Mouse (Mus musculus): ENCODE measurements around the gene Msantd3. TPM values are rescaled to one million over a fixed set of nuclear protein-coding genes. Genes with fewer than 3 reads are reported as not detected.

Msantd3 gene
- polyA plus RNA-seq (2014; fragmentation: Nextera tagmentation; extraction: Ambion mirVana) = 39.5 and 43.3 TPM in 2 replicates

DNA sequence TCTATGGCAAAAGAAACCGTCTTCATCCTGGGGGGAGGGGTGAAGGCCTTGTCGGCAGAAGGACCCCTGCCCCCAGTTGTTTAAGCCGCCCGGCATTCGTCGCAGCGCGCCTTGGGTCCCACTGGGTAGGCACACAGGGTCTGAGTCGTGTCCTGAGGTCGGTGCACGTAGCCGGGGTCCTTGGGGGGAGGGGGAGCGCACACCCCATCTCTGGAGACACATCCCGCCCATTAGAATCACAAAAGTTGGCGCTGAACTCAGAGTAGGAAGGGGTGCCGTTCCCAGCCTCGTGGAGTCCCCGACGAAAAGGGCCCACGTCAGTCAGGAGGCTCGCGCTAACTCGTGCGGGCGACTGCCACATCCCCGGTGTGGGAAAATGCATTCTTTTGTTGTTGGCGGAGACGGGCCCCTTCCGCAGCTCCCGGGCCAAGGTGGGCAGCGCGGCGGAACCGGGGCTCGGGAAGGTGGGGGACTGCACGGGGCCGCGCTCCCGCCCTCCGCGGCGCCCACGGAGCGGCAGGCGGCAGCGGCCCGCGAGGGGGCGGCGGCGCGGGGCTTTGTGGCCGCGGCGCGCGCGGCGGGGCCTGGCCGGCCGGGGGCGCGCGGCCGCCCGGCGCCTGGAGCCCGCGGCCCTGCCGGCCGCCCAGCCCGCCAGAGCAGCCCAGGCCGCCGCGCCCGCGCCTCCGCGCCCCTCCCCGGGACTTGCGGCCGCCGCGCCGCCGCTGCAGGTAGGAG is at the start of gene Msantd3:
Gene Msantd3 (plus strand): TSS at position 95 of the 735 bp plus-strand sequence.
- 0% methylated on average over 46 of the region's 86 CpGs for WGBS
- Histone ChIP-seq H3K4me3 (ENCODE audit: low read depth, low read length) (peak within 1 kb of the TSS; percentile 74), H3K27me3 (ENCODE audit: control insufficient read depth, insufficient read depth, low read length) (no peaks in the 10 kb centered on the region), H3K4me1 (ENCODE audit: control insufficient read depth, insufficient read depth, low read length) (peaks cover 4% of the 10 kb centered on the region; the same call in 1 of the 2 replicates), H3K27ac (replicated peaks; ENCODE audit: low read depth, low read length) (peak within 1 kb of the TSS; percentile 77), H3K36me3 (ENCODE audit: control insufficient read depth, insufficient read depth, low read length) (no peaks in the 10 kb centered on the region), H3K9ac (ENCODE audit: low read length) (peak within 1 kb of the TSS; percentile 97), H3K9me3 (ENCODE audit: control insufficient read depth, low read length) (no peaks in the 10 kb centered on the region), H3K4me2 (ENCODE audit: low read depth, severe bottlenecking) (peak within 1 kb of the TSS; percentile 80)
- ATAC-seq (ENCODE audit: insufficient number of reproducible peaks, low FRiP score, low TSS enrichment, low read depth) (peak; percentile 70), DNase-seq (ENCODE audit: low spot score) (peak; percentile 82)

DNA sequence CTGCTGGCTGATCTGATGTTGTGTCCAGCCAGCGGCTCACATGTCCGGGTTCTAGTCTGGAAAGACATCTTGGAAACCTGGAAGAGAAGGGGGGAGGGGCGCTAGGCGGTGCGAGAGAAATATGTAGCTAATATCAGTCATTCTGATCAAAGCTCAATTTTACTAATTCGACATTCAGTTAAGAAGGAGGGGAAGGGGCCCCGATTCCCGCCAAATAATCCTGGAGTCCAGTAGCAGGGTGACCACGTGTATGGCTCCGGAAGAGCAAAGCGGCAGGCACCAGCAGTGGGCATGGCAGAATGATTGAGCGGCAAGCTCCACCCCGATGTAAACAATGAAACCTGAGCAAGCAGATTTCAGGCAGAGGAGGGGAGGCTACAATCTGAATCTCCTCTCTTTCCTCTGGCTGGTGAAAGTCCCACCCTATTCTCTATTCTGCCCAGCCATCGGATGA is 48.4 kb upstream of the Msantd3 start:
- no peaks in the 10 kb centered on the region for H3K4me1 ChIP-seq (ENCODE audit: control insufficient read depth, insufficient read depth, low read length)
- H3K4me2 ChIP-seq (ENCODE audit: low read depth, severe bottlenecking) = peak overlapping the region; percentile 31; the same call in 1 of the 2 replicates
- ATAC-seq (ENCODE audit: insufficient number of reproducible peaks, low FRiP score, low TSS enrichment, low read depth) (no peak), DNase-seq (ENCODE audit: low spot score) (peak; percentile 67)
- WGBS = 12% methylated on average over 14 of the region's 14 CpGs
- no peaks in the 10 kb centered on the region for H3K9me3 ChIP-seq (ENCODE audit: control insufficient read depth, low read length)
- H3K36me3 ChIP-seq (ENCODE audit: control insufficient read depth, insufficient read depth, low read length) = no peaks in the 10 kb centered on the region
- H3K4me3 ChIP-seq (ENCODE audit: low read depth, low read length) = peak overlapping the region; percentile 16; the same call in 1 of the 2 replicates
- H3K27me3 ChIP-seq (ENCODE audit: control insufficient read depth, insufficient read depth, low read length) = no peaks in the 10 kb centered on the region
- H3K9ac ChIP-seq (ENCODE audit: low read length) = no peak overlapping the region; the same call in 1 of the 2 replicates
- no peak overlapping the region for H3K27ac ChIP-seq (replicated peaks; ENCODE audit: low read depth, low read length)

DNA sequence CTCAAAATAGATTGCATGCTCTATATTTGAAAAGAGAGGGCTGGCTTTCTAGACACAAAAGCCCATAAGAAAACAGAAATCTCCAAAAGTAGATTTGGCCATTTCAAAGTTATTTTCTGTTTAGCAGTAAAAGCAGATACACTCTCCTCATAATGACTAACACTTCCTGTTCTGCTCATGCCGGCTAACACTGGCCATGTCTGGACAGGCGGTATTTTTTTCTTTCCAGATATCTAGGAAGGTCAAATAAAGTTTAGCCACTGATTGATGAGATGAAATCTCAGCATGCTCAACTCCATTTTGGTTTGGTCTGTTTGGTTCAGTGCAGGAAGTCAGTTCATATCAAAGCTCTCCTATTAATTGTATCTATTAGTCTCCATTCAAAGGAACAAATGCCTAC is 47.2 kb upstream of the Msantd3 start:
- 73% methylated on average over 2 of the region's 2 CpGs for WGBS
- ATAC-seq (ENCODE audit: insufficient number of reproducible peaks, low FRiP score, low TSS enrichment, low read depth) (no peak), DNase-seq (ENCODE audit: low spot score) (no peak)
- Histone ChIP-seq H3K4me2 (ENCODE audit: low read depth, severe bottlenecking) (no peak overlapping the region), H3K9me3 (ENCODE audit: control insufficient read depth, low read length) (no peaks in the 10 kb centered on the region), H3K4me1 (ENCODE audit: control insufficient read depth, insufficient read depth, low read length) (no peaks in the 10 kb centered on the region), H3K9ac (ENCODE audit: low read length) (no peak overlapping the region), H3K27ac (replicated peaks; ENCODE audit: low read depth, low read length) (no peak overlapping the region), H3K36me3 (ENCODE audit: control insufficient read depth, insufficient read depth, low read length) (no peaks in the 10 kb centered on the region), H3K27me3 (ENCODE audit: control insufficient read depth, insufficient read depth, low read length) (no peaks in the 10 kb centered on the region), H3K4me3 (ENCODE audit: low read depth, low read length) (no peak overlapping the region)

GRCm38 (mm10) chr4:48510861-48511260 is 28.9 kb upstream of the Msantd3 start:
- H3K4me2 ChIP-seq (ENCODE audit: low read depth, severe bottlenecking) = no peak overlapping the region
- no peaks in the 10 kb centered on the region for H3K27me3 ChIP-seq (ENCODE audit: control insufficient read depth, insufficient read depth, low read length)
- no peak overlapping the region for H3K4me3 ChIP-seq (ENCODE audit: low read depth, low read length)
- H3K4me1 ChIP-seq (ENCODE audit: control insufficient read depth, insufficient read depth, low read length) = no peaks in the 10 kb centered on the region
- no peak overlapping the region for H3K9ac ChIP-seq (ENCODE audit: low read length)
- ATAC-seq (ENCODE audit: insufficient number of reproducible peaks, low FRiP score, low TSS enrichment, low read depth) (no peak), DNase-seq (ENCODE audit: low spot score) (no peak)
- no peaks in the 10 kb centered on the region for H3K36me3 ChIP-seq (ENCODE audit: control insufficient read depth, insufficient read depth, low read length)
- no peaks in the 10 kb centered on the region for H3K9me3 ChIP-seq (ENCODE audit: control insufficient read depth, low read length)
- H3K27ac ChIP-seq (replicated peaks; ENCODE audit: low read depth, low read length) = no peak overlapping the region
- WGBS = 29% methylated on average over 2 of the region's 2 CpGs

- no peak for DNase-seq (ENCODE audit: low spot score)
- Histone ChIP-seq H3K27ac (replicated peaks; ENCODE audit: low read depth, low read length) (no peak overlapping the region), H3K4me3 (ENCODE audit: low read depth, low read length) (no peak overlapping the region), H3K36me3 (ENCODE audit: control insufficient read depth, insufficient read depth, low read length) (no peaks in the 10 kb centered on the region), H3K9ac (ENCODE audit: low read length) (no peak overlapping the region), H3K27me3 (ENCODE audit: control insufficient read depth, insufficient read depth, low read length) (no peaks in the 10 kb centered on the region), H3K4me2 (ENCODE audit: low read depth, severe bottlenecking) (no peak overlapping the region), H3K4me1 (ENCODE audit: control insufficient read depth, insufficient read depth, low read length) (no peaks in the 10 kb centered on the region), H3K9me3 (ENCODE audit: control insufficient read depth, low read length) (no peaks in the 10 kb centered on the region)
- no peak for ATAC-seq (ENCODE audit: insufficient number of reproducible peaks, low FRiP score, low TSS enrichment, low read depth)
- 92% methylated on average over 1 of the region's 1 CpGs for WGBS
Measured at GRCm38 (mm10) chr4:48529559-48529958, 10.2 kb upstream of the Msantd3 start.

GRCm38 (mm10) chr4:48531804-48532601 is 7.7 kb upstream of the Msantd3 start:
- WGBS = 85% methylated on average over 11 of the region's 11 CpGs
- ATAC-seq (ENCODE audit: insufficient number of reproducible peaks, low FRiP score, low TSS enrichment, low read depth) = no peak

GRCm38 (mm10) chr4:48536275-48536674 is 3.5 kb upstream of the Msantd3 start:
- no peaks in the 10 kb centered on the region for H3K4me1 ChIP-seq (ENCODE audit: control insufficient read depth, insufficient read depth, low read length)
- 88% methylated on average over 5 of the region's 5 CpGs for WGBS
- no peak for ATAC-seq (ENCODE audit: insufficient number of reproducible peaks, low FRiP score, low TSS enrichment, low read depth)
- H3K9me3 ChIP-seq (ENCODE audit: control insufficient read depth, low read length) = no peaks in the 10 kb centered on the region
- no peak overlapping the region for H3K27ac ChIP-seq (replicated peaks; ENCODE audit: low read depth, low read length)
- H3K36me3 ChIP-seq (ENCODE audit: control insufficient read depth, insufficient read depth, low read length) = no peaks in the 10 kb centered on the region
- H3K4me3 ChIP-seq (ENCODE audit: low read depth, low read length) = no peak overlapping the region
- H3K4me2 ChIP-seq (ENCODE audit: low read depth, severe bottlenecking) = no peak overlapping the region
- no peak overlapping the region for H3K9ac ChIP-seq (ENCODE audit: low read length)
- DNase-seq (ENCODE audit: low spot score) = no peak
- H3K27me3 ChIP-seq (ENCODE audit: control insufficient read depth, insufficient read depth, low read length) = no peaks in the 10 kb centered on the region

More at GRCm38 (mm10) chr4:48531804-48532601, 7.7 kb upstream of the Msantd3 start:
- no peak for DNase-seq (ENCODE audit: low spot score)
- Histone ChIP-seq H3K27me3 (ENCODE audit: control insufficient read depth, insufficient read depth, low read length) (no peaks in the 10 kb centered on the region), H3K4me3 (ENCODE audit: low read depth, low read length) (no peak overlapping the region), H3K4me2 (ENCODE audit: low read depth, severe bottlenecking) (no peak overlapping the region), H3K9me3 (ENCODE audit: control insufficient read depth, low read length) (no peaks in the 10 kb centered on the region), H3K27ac (replicated peaks; ENCODE audit: low read depth, low read length) (no peak overlapping the region), H3K9ac (ENCODE audit: low read length) (no peak overlapping the region), H3K4me1 (ENCODE audit: control insufficient read depth, insufficient read depth, low read length) (no peaks in the 10 kb centered on the region), H3K36me3 (ENCODE audit: control insufficient read depth, insufficient read depth, low read length) (no peaks in the 10 kb centered on the region)

- Histone ChIP-seq H3K4me2 (ENCODE audit: low read depth, severe bottlenecking) (no peak overlapping the region), H3K36me3 (ENCODE audit: control insufficient read depth, insufficient read depth, low read length) (no peaks in the 10 kb centered on the region), H3K4me1 (ENCODE audit: control insufficient read depth, insufficient read depth, low read length) (peaks cover 4% of the 10 kb centered on the region; the same call in 1 of the 2 replicates), H3K9me3 (ENCODE audit: control insufficient read depth, low read length) (no peaks in the 10 kb centered on the region), H3K27ac (replicated peaks; ENCODE audit: low read depth, low read length) (no peak overlapping the region), H3K9ac (ENCODE audit: low read length) (no peak overlapping the region), H3K27me3 (ENCODE audit: control insufficient read depth, insufficient read depth, low read length) (no peaks in the 10 kb centered on the region), H3K4me3 (ENCODE audit: low read depth, low read length) (no peak overlapping the region)
- DNase-seq (ENCODE audit: low spot score) (no peak), ATAC-seq (ENCODE audit: insufficient number of reproducible peaks, low FRiP score, low TSS enrichment, low read depth) (no peak)
- 82% methylated on average over 5 of the region's 5 CpGs for WGBS
Measured at GRCm38 (mm10) chr4:48537024-48537423, 2.7 kb upstream of the Msantd3 start.
